Mouse (Mus musculus) adrenal gland, postnatal 36 days (tissue): ENCODE measurements at regions not wholly inside any gene's neighbourhood (a gene's known extent, or its start where the extent isn't known, plus 50 kb on each side); places are given as distances from the start of the nearest gene placed in this dataset.
A peak's percentile ranks its signal among the peaks of the same experiment; 100 is the strongest.

Experiments used
- DNase-seq, 2 experiments: peaks; one replicate each; pipeline ENCODE4 v3.0.0; 2021; ENCODE audit warnings: mixed read lengths in 1 of 2

- no peak for DNase-seq
These were observed 87.6 kb upstream of the Mrps6 start for GRCm38 (mm10) chr16:91970461-91970860.

- DNase-seq, result no peak
These were observed 84.9 kb upstream of the Mrps6 start for GRCm38 (mm10) chr16:91973183-91973582.

GRCm38 (mm10) chr16:91976194-91976805, 81.8 kb upstream of the Mrps6 start:
- no peak for DNase-seq

GRCm38 (mm10) chr16:91978423-91978822, 79.6 kb upstream of the Mrps6 start:
- DNase-seq, result no peak

- no peak for DNase-seq
These were observed 79.2 kb upstream of the Mrps6 start for GRCm38 (mm10) chr16:91978846-91979245.

GRCm38 (mm10) chr16:91980482-91980881, 77.6 kb upstream of the Mrps6 start:
- DNase-seq, result no peak

GRCm38 (mm10) chr16:91985211-91985610, 72.9 kb upstream of the Mrps6 start:
- DNase-seq, result no peak

GRCm38 (mm10) chr16:91989332-91989731, 68.7 kb upstream of the Mrps6 start:
- DNase-seq, result no peak

GRCm38 (mm10) chr16:91995459-91996190, 62.4 kb upstream of the Mrps6 start:
- DNase-seq, result peak; percentile 27 to 38

GRCm38 (mm10) chr16:92007351-92007750, 50.7 kb upstream of the Mrps6 start:
- DNase-seq, result no peak
